Mouse (Mus musculus) frontal cortex, postnatal 10 days (tissue): ENCODE results near the gene Gm45521.

Source experiments
- DNase-seq, 2 experiments: peaks; one replicate each; pipeline ENCODE4 v3.0.0; 2022; ENCODE audit warnings: low spot score in 2 of 2, mixed read lengths in 1 of 2

The Gm45521 gene

GRCm38 (mm10) chr14:7957049-7957448, at the start of gene Gm45521:
Gene Gm45521, plus strand, starts transcription at chr14:7957288.
- no peak for DNase-seq

- DNase-seq: no peak
These were observed 47.6 kb upstream of the Gm45521 start for GRCm38 (mm10) chr14:7909472-7909871.

GRCm38 (mm10) chr14:7913842-7914241, 43.2 kb upstream of the Gm45521 start:
- DNase-seq: no peak

GRCm38 (mm10) chr14:7914461-7914860, 42.6 kb upstream of the Gm45521 start:
- no peak for DNase-seq

GRCm38 (mm10) chr14:7918150-7918991, 38.7 kb upstream of the Gm45521 start:
- no peak for DNase-seq

GRCm38 (mm10) chr14:7919309-7919708, 37.8 kb upstream of the Gm45521 start:
- no peak for DNase-seq

GRCm38 (mm10) chr14:7919921-7920320, 37.2 kb upstream of the Gm45521 start:
- no peak for DNase-seq

- DNase-seq: no peak
These were observed 35.6 kb upstream of the Gm45521 start for GRCm38 (mm10) chr14:7921459-7921858.

- no peak for DNase-seq
These were observed 33.5 kb upstream of the Gm45521 start for GRCm38 (mm10) chr14:7923635-7924034.

- no peak for DNase-seq
These were observed 28.7 kb upstream of the Gm45521 start for GRCm38 (mm10) chr14:7928362-7928761.

- DNase-seq: no peak
These were observed 28.1 kb upstream of the Gm45521 start for GRCm38 (mm10) chr14:7929029-7929428.

GRCm38 (mm10) chr14:7932151-7932550, 24.9 kb upstream of the Gm45521 start:
- no peak for DNase-seq

GRCm38 (mm10) chr14:7934166-7934565, 22.9 kb upstream of the Gm45521 start:
- no peak for DNase-seq

GRCm38 (mm10) chr14:7937052-7937630, 19.9 kb upstream of the Gm45521 start:
- no peak for DNase-seq

GRCm38 (mm10) chr14:7938809-7939784, 18.0 kb upstream of the Gm45521 start:
- no peak for DNase-seq

- no peak for DNase-seq
These were observed 15.7 kb upstream of the Gm45521 start for GRCm38 (mm10) chr14:7941413-7941812.

- DNase-seq: no peak
These were observed 13.8 kb upstream of the Gm45521 start for GRCm38 (mm10) chr14:7943101-7943800.

GRCm38 (mm10) chr14:7943801-7944135, 13.3 kb upstream of the Gm45521 start:
- no peak for DNase-seq

- no peak for DNase-seq
These were observed 12.6 kb upstream of the Gm45521 start for GRCm38 (mm10) chr14:7944349-7945039.

- DNase-seq: no peak
These were observed 11.8 kb upstream of the Gm45521 start for GRCm38 (mm10) chr14:7945261-7945660.

GRCm38 (mm10) chr14:7951234-7951633, 5.9 kb upstream of the Gm45521 start:
- DNase-seq: no peak
